Mouse (Mus musculus): ENCODE results near the gene Fgf5. TPM values are rescaled to one million over a fixed set of nuclear protein-coding genes. Genes with fewer than 3 reads are reported as not detected.

Fgf5 gene
- total and polyA plus RNA-seq, 3 experiments = not detected

DNA sequence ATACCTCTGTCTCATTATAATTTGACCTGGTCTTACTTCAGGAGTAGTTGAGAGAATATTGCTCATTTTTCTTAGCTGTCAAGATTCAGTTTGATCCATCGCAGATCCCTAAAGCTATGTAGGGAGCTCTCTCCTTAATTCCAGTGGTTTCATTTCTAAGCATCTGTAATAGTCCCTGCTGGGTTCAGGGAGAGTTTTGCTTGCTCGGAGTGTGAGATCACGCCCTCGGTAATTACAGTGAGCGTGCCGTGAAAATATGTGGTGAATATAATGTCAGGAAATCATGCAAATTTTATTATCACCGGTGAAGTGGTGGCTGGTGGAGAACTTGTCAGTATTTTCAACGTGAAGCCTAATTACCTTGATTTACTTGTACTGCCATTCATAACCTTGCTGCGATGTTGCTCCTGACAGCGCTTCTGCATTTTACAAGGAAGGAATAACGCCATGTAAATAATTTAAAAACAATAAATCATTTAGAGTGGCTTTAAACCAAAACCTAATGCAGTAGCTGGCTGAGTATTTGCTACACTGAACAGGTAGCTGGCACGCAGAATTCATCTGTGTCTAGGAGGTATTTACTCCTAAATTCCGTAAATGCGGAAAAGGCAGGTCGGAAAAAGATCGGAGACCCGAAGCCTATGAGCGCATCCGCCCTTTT is 38.5 kb downstream of the Fgf5 start:
- H3K9ac ChIP-seq (ENCODE audit: low read depth, low read length) = no peak overlapping the region
- no peaks in the 10 kb centered on the region for H3K36me3 ChIP-seq (ENCODE audit: control insufficient read depth, insufficient read depth, low read length)
- TF ChIP-seq CTCF (IDR thresholded peaks at IDR 0.05) (no peak), POLR2A (IDR thresholded peaks at IDR 0.05; ENCODE audit: insufficient read depth, low read depth, low read length) (no peak), EP300 (IDR thresholded peaks at IDR 0.05; ENCODE audit: insufficient read depth, low read depth, low read length) (no peak)
- no peaks in the 10 kb centered on the region for H3K4me1 ChIP-seq (ENCODE audit: control insufficient read depth, insufficient read depth, low read length)
- no peaks in the 10 kb centered on the region for H3K27me3 ChIP-seq (ENCODE audit: control insufficient read depth, insufficient read depth, low read length)
- H3K27ac ChIP-seq = no peak overlapping the region
- DNase-seq = no peak
- H3K4me3 ChIP-seq = no peak overlapping the region
- 5% methylated on average over 19 of the region's 19 CpGs for WGBS
- intact Hi-C loops (cut with DNase I) = no loop called here
- H3K79me2 ChIP-seq (replicated peaks; ENCODE audit: control insufficient read depth, insufficient read depth, low read length) = no peaks in the 10 kb centered on the region

DNA sequence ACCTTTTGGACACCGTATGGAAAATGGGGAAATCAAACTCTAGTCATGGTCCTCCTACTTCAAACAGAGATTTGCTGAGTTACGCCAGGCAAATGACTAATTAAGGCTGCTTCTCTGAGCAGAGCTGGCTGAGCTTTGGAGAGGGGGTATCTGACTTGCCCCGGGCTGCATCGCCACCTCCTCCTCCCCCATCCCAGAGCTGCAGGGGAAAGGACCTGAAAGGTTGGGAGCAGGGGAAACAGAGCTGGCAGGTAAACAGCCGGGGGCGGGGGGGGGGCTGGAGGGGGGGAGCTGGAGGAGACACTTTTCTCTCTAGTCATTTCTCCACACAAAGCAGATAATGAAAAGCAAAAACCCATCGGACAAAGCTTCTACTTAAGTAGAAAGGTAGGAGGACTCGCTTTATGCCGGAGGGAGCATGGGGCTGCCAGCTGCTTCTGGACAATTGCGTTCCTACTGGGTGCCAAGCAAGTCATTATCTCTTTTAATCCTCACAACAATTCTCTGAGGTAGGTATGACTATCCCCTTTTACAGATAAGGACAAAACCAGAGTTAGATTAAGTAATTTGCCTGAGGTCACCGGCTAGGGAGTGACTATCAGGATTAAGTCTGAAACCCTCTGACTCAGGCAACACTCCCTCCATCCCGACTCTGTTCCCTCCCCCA is 39.2 kb downstream of the Fgf5 start:
- H3K27ac ChIP-seq = no peak overlapping the region
- H3K36me3 ChIP-seq (ENCODE audit: control insufficient read depth, insufficient read depth, low read length) = no peaks in the 10 kb centered on the region
- no peak for TF ChIP-seq EP300 (IDR thresholded peaks at IDR 0.05; ENCODE audit: insufficient read depth, low read depth, low read length)
- TF ChIP-seq POLR2A (IDR thresholded peaks at IDR 0.05; ENCODE audit: insufficient read depth, low read depth, low read length) = no peak
- TF ChIP-seq CTCF (IDR thresholded peaks at IDR 0.05) = no peak
- intact Hi-C loops (cut with DNase I) = no loop called here
- WGBS = 5% methylated on average over 12 of the region's 12 CpGs
- no peaks in the 10 kb centered on the region for H3K79me2 ChIP-seq (replicated peaks; ENCODE audit: control insufficient read depth, insufficient read depth, low read length)
- no peaks in the 10 kb centered on the region for H3K27me3 ChIP-seq (ENCODE audit: control insufficient read depth, insufficient read depth, low read length)
- no peaks in the 10 kb centered on the region for H3K4me1 ChIP-seq (ENCODE audit: control insufficient read depth, insufficient read depth, low read length)
- no peak for DNase-seq
- no peak overlapping the region for H3K4me3 ChIP-seq
- H3K9ac ChIP-seq (ENCODE audit: low read depth, low read length) = no peak overlapping the region

DNA sequence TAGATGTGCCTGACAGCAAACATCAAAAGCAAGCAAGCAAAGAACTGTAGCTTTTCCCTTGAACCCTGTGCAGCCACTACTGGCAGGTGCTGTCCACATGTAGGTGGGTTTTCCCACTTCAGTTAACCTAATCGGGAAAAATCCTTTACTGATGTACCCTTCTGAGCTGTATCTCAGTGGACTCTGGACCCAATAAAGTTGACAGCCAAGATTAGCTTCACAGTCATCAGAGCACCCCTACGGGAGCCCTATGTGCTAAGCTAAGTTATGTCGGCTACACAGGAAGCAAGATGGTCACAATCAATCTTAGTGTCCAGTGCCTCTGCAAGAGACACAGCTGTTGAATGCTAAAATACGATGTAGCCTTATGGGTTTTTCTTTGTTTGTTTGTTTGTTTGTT is 46.1 kb downstream of the Fgf5 start:
- DNase-seq = no peak
- TF ChIP-seq POLR2A (IDR thresholded peaks at IDR 0.05; ENCODE audit: insufficient read depth, low read depth, low read length) (no peak), EP300 (IDR thresholded peaks at IDR 0.05; ENCODE audit: insufficient read depth, low read depth, low read length) (no peak), CTCF (IDR thresholded peaks at IDR 0.05) (no peak)
- no peak overlapping the region for H3K27ac ChIP-seq
- H3K9ac ChIP-seq (ENCODE audit: low read depth, low read length) = no peak overlapping the region
- no peak overlapping the region for H3K4me3 ChIP-seq
- intact Hi-C loops (cut with DNase I) = no loop called here
- no peaks in the 10 kb centered on the region for H3K36me3 ChIP-seq (ENCODE audit: control insufficient read depth, insufficient read depth, low read length)
- H3K79me2 ChIP-seq (replicated peaks; ENCODE audit: control insufficient read depth, insufficient read depth, low read length) = no peaks in the 10 kb centered on the region
- whole genome bisulfite sequencing = 72% methylated on average over 4 of the region's 4 CpGs
- no peaks in the 10 kb centered on the region for H3K4me1 ChIP-seq (ENCODE audit: control insufficient read depth, insufficient read depth, low read length)
- H3K27me3 ChIP-seq (ENCODE audit: control insufficient read depth, insufficient read depth, low read length) = no peaks in the 10 kb centered on the region

DNA sequence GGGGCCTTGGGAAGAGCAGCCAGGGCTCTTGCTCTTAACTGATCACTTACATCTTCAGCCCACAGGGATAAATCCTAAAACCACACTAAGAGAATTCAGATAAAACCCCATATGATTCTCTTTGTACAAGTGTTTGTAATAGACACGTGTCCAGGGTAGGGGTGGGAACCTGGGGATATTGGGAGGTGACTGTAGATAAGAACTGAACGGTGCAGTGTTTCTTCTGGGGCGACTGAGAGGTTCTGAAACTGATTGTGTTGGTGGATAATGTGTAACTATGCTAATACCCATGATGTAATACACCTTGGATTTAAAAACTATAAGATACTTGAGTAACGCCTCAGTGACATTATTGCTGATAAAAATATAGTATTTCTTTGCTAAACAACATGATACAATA is 51.7 kb downstream of the Fgf5 start:
- Histone ChIP-seq H3K36me3 (ENCODE audit: control insufficient read depth, insufficient read depth, low read length) (no peaks in the 10 kb centered on the region), H3K27ac (no peak overlapping the region), H3K4me3 (no peak overlapping the region), H3K9ac (ENCODE audit: low read depth, low read length) (no peak overlapping the region), H3K79me2 (replicated peaks; ENCODE audit: control insufficient read depth, insufficient read depth, low read length) (no peaks in the 10 kb centered on the region), H3K27me3 (ENCODE audit: control insufficient read depth, insufficient read depth, low read length) (no peaks in the 10 kb centered on the region), H3K4me1 (ENCODE audit: control insufficient read depth, insufficient read depth, low read length) (no peaks in the 10 kb centered on the region)
- WGBS = 54% methylated on average over 4 of the region's 4 CpGs
- intact Hi-C loops (cut with DNase I) = no loop called here
- DNase-seq = no peak
- no peak for TF ChIP-seq POLR2A (IDR thresholded peaks at IDR 0.05; ENCODE audit: insufficient read depth, low read depth, low read length)
- TF ChIP-seq CTCF (IDR thresholded peaks at IDR 0.05) = no peak
- TF ChIP-seq EP300 (IDR thresholded peaks at IDR 0.05; ENCODE audit: insufficient read depth, low read depth, low read length) = no peak

GRCm38 (mm10) chr5:98306528-98306927 is 52.5 kb downstream of the Fgf5 start:
- Histone ChIP-seq H3K36me3 (ENCODE audit: control insufficient read depth, insufficient read depth, low read length) (no peaks in the 10 kb centered on the region), H3K27ac (no peak overlapping the region), H3K4me3 (no peak overlapping the region), H3K79me2 (replicated peaks; ENCODE audit: control insufficient read depth, insufficient read depth, low read length) (no peaks in the 10 kb centered on the region), H3K27me3 (ENCODE audit: control insufficient read depth, insufficient read depth, low read length) (no peaks in the 10 kb centered on the region), H3K4me1 (ENCODE audit: control insufficient read depth, insufficient read depth, low read length) (no peaks in the 10 kb centered on the region), H3K9ac (ENCODE audit: low read depth, low read length) (no peak overlapping the region)
- WGBS = 53% methylated on average over 9 of the region's 9 CpGs
- no peak for DNase-seq
- intact Hi-C loops (cut with DNase I) = no loop called here
- TF ChIP-seq EP300 (IDR thresholded peaks at IDR 0.05; ENCODE audit: insufficient read depth, low read depth, low read length) (no peak), POLR2A (IDR thresholded peaks at IDR 0.05; ENCODE audit: insufficient read depth, low read depth, low read length) (no peak), CTCF (IDR thresholded peaks at IDR 0.05) (no peak)

- no peaks in the 10 kb centered on the region for H3K79me2 ChIP-seq (replicated peaks; ENCODE audit: control insufficient read depth, insufficient read depth, low read length)
- intact Hi-C loops (cut with DNase I) = loop anchor here (5.0 kb wide), 1 partner anchor 144 kb away; no protein-coding TSS in a partner anchor
- H3K27ac ChIP-seq = no peak overlapping the region
- H3K9ac ChIP-seq (ENCODE audit: low read depth, low read length) = no peak overlapping the region
- no peaks in the 10 kb centered on the region for H3K4me1 ChIP-seq (ENCODE audit: control insufficient read depth, insufficient read depth, low read length)
- H3K27me3 ChIP-seq (ENCODE audit: control insufficient read depth, insufficient read depth, low read length) = no peaks in the 10 kb centered on the region
- no peak for DNase-seq
- no peak for TF ChIP-seq POLR2A (IDR thresholded peaks at IDR 0.05; ENCODE audit: insufficient read depth, low read depth, low read length)
- TF ChIP-seq EP300 (IDR thresholded peaks at IDR 0.05; ENCODE audit: insufficient read depth, low read depth, low read length) = no peak
- TF ChIP-seq CTCF (IDR thresholded peaks at IDR 0.05) = no peak
- H3K36me3 ChIP-seq (ENCODE audit: control insufficient read depth, insufficient read depth, low read length) = no peaks in the 10 kb centered on the region
- WGBS = 76% methylated on average over 2 of the region's 2 CpGs
- H3K4me3 ChIP-seq = no peak overlapping the region
These were observed 72.6 kb downstream of the Fgf5 start for GRCm38 (mm10) chr5:98326625-98327024.

Other genes with a start within 250 kb of the Fgf5 start
- 10 to 100 TPM; 70.7 to 78.9 TPM for gene Antxr2, start 223.1 kb upstream of the Fgf5 start, total RNA-seq (2021)
- gene Antxr2, start 223.1 kb upstream of the Fgf5 start, polyA plus RNA-seq (2012; rRNA removed) = 28.1 and 53.7 TPM in 2 replicates
- gene Prdm8, start 87.0 kb upstream of the Fgf5 start, total RNA-seq (2021) = under 1 TPM; 0.18 to 0.29 TPM
- 0.09 and 0.10 TPM in 2 replicates for gene Prdm8, start 87.0 kb upstream of the Fgf5 start, polyA plus RNA-seq (2012; rRNA removed)
- not detected for gene Cfap299, start 75.1 kb downstream of the Fgf5 start, total RNA-seq (2021)
- not detected in 2 replicates for gene Cfap299, start 75.1 kb downstream of the Fgf5 start, polyA plus RNA-seq (2012; rRNA removed)